Mouse (Mus musculus): Measurements from ENCODE around the gene Arhgef3. TPM values are rescaled to one million over a fixed set of nuclear protein-coding genes. Genes with fewer than 3 reads are reported as not detected.

Gene Arhgef3
- polyA plus RNA-seq, 1 experiment from 2014 or later: 13.6 TPM

DNA sequence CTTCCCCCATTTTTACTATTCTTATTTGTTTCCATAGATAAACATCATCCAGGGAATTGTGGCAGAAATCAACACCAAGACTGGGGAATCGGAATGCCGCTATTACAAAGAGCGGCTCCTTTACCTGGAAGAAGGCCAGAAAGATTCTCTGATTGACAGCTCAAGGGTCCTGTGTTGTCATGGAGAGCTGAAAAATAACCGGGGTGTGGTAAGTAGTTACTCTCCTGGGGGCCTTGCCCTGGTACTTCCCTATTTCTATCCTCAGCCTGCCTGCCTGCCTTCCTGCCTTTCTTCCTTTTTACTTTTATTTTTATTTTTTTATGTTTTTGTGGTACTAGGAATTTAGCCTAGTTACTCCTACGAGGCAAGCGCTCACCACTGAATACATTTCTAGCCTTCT is 282.8 kb downstream of the Arhgef3 start:
- H3K9ac ChIP-seq (replicated peaks): no peak overlapping the region
- H3K4me1 ChIP-seq: no peaks in the 10 kb centered on the region
- no peak overlapping the region for H3K4me3 ChIP-seq (replicated peaks)
- no peaks in the 10 kb centered on the region for H3K27me3 ChIP-seq (replicated peaks)
- no peaks in the 10 kb centered on the region for H3K36me3 ChIP-seq
- ATAC-seq (ENCODE audit: low FRiP score): no peak
- H3K9me3 ChIP-seq (replicated peaks): no peaks in the 10 kb centered on the region
- WGBS: 79% methylated on average over 6 of the region's 6 CpGs
- H3K27ac ChIP-seq (replicated peaks): no peak overlapping the region
- H3K4me2 ChIP-seq: no peak overlapping the region

DNA sequence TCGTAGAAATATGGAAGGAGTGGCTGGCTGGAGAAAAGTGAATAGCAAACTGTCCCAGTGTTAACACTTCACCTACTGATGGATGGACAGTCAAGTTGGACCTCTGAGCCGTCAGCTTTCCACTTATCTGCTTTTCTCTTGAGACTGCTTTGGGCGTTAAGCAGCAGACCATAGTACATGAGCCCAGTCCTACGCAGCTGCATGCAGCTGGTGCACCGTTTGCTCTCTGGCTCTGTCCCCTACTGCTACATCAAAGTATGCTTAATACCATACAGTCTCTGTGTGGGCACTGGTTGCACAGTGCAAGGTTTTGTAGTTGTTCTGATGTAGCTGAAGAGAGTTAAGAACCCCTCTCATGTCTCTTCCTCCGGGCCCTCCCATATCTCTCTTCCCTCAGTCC is 285.8 kb downstream of the Arhgef3 start:
- Histone ChIP-seq H3K4me2 (no peak overlapping the region), H3K9me3 (replicated peaks) (no peaks in the 10 kb centered on the region), H3K9ac (replicated peaks) (no peak overlapping the region), H3K27ac (replicated peaks) (no peak overlapping the region), H3K36me3 (peaks cover 8% of the 10 kb centered on the region), H3K27me3 (replicated peaks) (no peaks in the 10 kb centered on the region), H3K4me3 (replicated peaks) (no peak overlapping the region), H3K4me1 (no peaks in the 10 kb centered on the region)
- 94% methylated on average over 6 of the region's 6 CpGs for WGBS
- ATAC-seq (ENCODE audit: low FRiP score): no peak

- Histone ChIP-seq H3K4me2 (no peak overlapping the region), H3K36me3 (peaks cover 8% of the 10 kb centered on the region), H3K4me3 (replicated peaks) (no peak overlapping the region), H3K27ac (replicated peaks) (no peak overlapping the region), H3K9ac (replicated peaks) (no peak overlapping the region), H3K9me3 (replicated peaks) (no peaks in the 10 kb centered on the region), H3K4me1 (no peaks in the 10 kb centered on the region), H3K27me3 (replicated peaks) (no peaks in the 10 kb centered on the region)
- ATAC-seq (ENCODE audit: low FRiP score): no peak
- 87% methylated on average over 12 of the region's 12 CpGs for WGBS
These were observed 287.1 kb downstream of the Arhgef3 start for GRCm38 (mm10) chr14:27401717-27402278.

GRCm38 (mm10) chr14:27402332-27403250 is 287.9 kb downstream of the Arhgef3 start:
- Histone ChIP-seq H3K4me2 (no peak overlapping the region), H3K27ac (replicated peaks) (no peak overlapping the region), H3K9me3 (replicated peaks) (no peaks in the 10 kb centered on the region), H3K27me3 (replicated peaks) (no peaks in the 10 kb centered on the region), H3K4me1 (no peaks in the 10 kb centered on the region), H3K9ac (replicated peaks) (no peak overlapping the region), H3K36me3 (peaks cover 8% of the 10 kb centered on the region), H3K4me3 (replicated peaks) (no peak overlapping the region)
- WGBS: 81% methylated on average over 10 of the region's 10 CpGs
- ATAC-seq (ENCODE audit: low FRiP score): no peak

- Histone ChIP-seq H3K9me3 (replicated peaks) (no peaks in the 10 kb centered on the region), H3K9ac (replicated peaks) (no peak overlapping the region), H3K4me3 (replicated peaks) (no peak overlapping the region), H3K36me3 (peaks cover 8% of the 10 kb centered on the region), H3K4me2 (no peak overlapping the region), H3K27ac (replicated peaks) (no peak overlapping the region), H3K27me3 (replicated peaks) (no peaks in the 10 kb centered on the region), H3K4me1 (no peaks in the 10 kb centered on the region)
- ATAC-seq (ENCODE audit: low FRiP score): no peak
- WGBS: 92% methylated on average over 4 of the region's 4 CpGs
These were observed 290.8 kb downstream of the Arhgef3 start for GRCm38 (mm10) chr14:27405452-27405851.

DNA sequence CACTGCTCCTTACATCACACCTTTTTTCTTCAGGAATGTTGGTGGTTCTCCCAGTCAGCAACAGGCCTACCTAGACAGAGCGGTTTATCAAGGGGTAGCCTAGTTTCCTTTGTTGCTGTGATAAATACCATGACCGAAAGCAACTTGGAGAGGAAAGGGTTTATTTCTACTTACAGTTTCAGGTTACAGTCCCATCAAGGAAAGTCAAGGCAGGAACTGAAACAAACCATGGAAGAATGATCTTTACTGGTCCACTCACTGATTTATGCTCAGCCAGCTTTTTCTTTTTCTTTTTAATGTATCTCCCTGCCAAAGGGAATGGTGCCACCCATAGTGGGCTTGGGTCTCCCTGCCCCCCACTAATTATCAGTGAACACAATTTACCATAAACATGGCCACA is 291.2 kb downstream of the Arhgef3 start:
- Histone ChIP-seq H3K36me3 (peaks cover 8% of the 10 kb centered on the region), H3K4me1 (no peaks in the 10 kb centered on the region), H3K9ac (replicated peaks) (no peak overlapping the region), H3K27ac (replicated peaks) (no peak overlapping the region), H3K9me3 (replicated peaks) (no peaks in the 10 kb centered on the region), H3K4me3 (replicated peaks) (no peak overlapping the region), H3K4me2 (no peak overlapping the region), H3K27me3 (replicated peaks) (no peaks in the 10 kb centered on the region)
- 98% methylated on average over 2 of the region's 2 CpGs for WGBS
- no peak for ATAC-seq (ENCODE audit: low FRiP score)

GRCm38 (mm10) chr14:27408240-27408639 is 293.5 kb downstream of the Arhgef3 start:
- no peak for ATAC-seq (ENCODE audit: low FRiP score)
- Histone ChIP-seq H3K36me3 (peaks cover 8% of the 10 kb centered on the region), H3K4me3 (replicated peaks) (no peak overlapping the region), H3K27me3 (replicated peaks) (no peaks in the 10 kb centered on the region), H3K27ac (replicated peaks) (no peak overlapping the region), H3K4me2 (no peak overlapping the region), H3K4me1 (no peaks in the 10 kb centered on the region), H3K9ac (replicated peaks) (no peak overlapping the region), H3K9me3 (replicated peaks) (no peaks in the 10 kb centered on the region)
- WGBS: 90% methylated on average over 3 of the region's 3 CpGs

GRCm38 (mm10) chr14:27409662-27410061 is 295.0 kb downstream of the Arhgef3 start:
- no peak overlapping the region for H3K4me3 ChIP-seq (replicated peaks)
- no peak overlapping the region for H3K9ac ChIP-seq (replicated peaks)
- no peaks in the 10 kb centered on the region for H3K36me3 ChIP-seq
- no peaks in the 10 kb centered on the region for H3K4me1 ChIP-seq
- no peak overlapping the region for H3K4me2 ChIP-seq
- 94% methylated on average over 3 of the region's 3 CpGs for WGBS
- H3K27me3 ChIP-seq (replicated peaks): no peaks in the 10 kb centered on the region
- no peak overlapping the region for H3K27ac ChIP-seq (replicated peaks)
- ATAC-seq (ENCODE audit: low FRiP score): no peak
- H3K9me3 ChIP-seq (replicated peaks): no peaks in the 10 kb centered on the region

- H3K4me3 ChIP-seq (replicated peaks): no peak overlapping the region
- H3K9me3 ChIP-seq (replicated peaks): no peaks in the 10 kb centered on the region
- WGBS: 88% methylated on average over 7 of the region's 7 CpGs
- H3K27ac ChIP-seq (replicated peaks): no peak overlapping the region
- no peak overlapping the region for H3K4me2 ChIP-seq
- no peak overlapping the region for H3K9ac ChIP-seq (replicated peaks)
- H3K27me3 ChIP-seq (replicated peaks): no peaks in the 10 kb centered on the region
- no peaks in the 10 kb centered on the region for H3K4me1 ChIP-seq
- no peak for ATAC-seq (ENCODE audit: low FRiP score)
- H3K36me3 ChIP-seq: no peaks in the 10 kb centered on the region
These were observed 296.8 kb downstream of the Arhgef3 start for GRCm38 (mm10) chr14:27411492-27411891.

- H3K9ac ChIP-seq (replicated peaks): no peak overlapping the region
- H3K27ac ChIP-seq (replicated peaks): no peak overlapping the region
- H3K4me1 ChIP-seq: no peaks in the 10 kb centered on the region
- no peaks in the 10 kb centered on the region for H3K27me3 ChIP-seq (replicated peaks)
- ATAC-seq (ENCODE audit: low FRiP score): no peak
- 85% methylated on average over 8 of the region's 8 CpGs for WGBS
- H3K36me3 ChIP-seq: no peaks in the 10 kb centered on the region
- no peak overlapping the region for H3K4me3 ChIP-seq (replicated peaks)
- no peak overlapping the region for H3K4me2 ChIP-seq
- no peaks in the 10 kb centered on the region for H3K9me3 ChIP-seq (replicated peaks)
These were observed 298.0 kb downstream of the Arhgef3 start for GRCm38 (mm10) chr14:27412699-27413098.

DNA sequence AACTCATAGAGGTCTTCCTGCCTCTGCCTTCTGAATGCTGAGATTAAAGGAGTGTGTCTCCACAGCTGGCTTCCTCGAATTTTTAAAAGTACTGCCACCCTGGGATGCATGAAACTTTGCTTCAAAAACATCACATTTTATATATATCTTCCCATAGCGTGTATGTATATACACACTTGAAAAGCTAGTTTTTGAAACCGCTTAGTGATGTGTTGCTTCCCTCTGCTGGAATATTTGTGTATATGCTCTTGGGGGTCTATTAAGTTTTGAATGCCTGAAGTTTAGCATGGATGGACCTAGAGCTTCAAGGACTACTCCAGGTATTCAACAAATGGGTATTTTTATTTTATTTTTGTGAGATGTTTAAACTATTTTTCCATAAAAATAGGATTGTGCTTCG is 299.3 kb downstream of the Arhgef3 start:
- Histone ChIP-seq H3K36me3 (no peaks in the 10 kb centered on the region), H3K4me3 (replicated peaks) (no peak overlapping the region), H3K27me3 (replicated peaks) (no peaks in the 10 kb centered on the region), H3K9me3 (replicated peaks) (no peaks in the 10 kb centered on the region), H3K27ac (replicated peaks) (no peak overlapping the region), H3K9ac (replicated peaks) (no peak overlapping the region), H3K4me1 (no peaks in the 10 kb centered on the region), H3K4me2 (no peak overlapping the region)
- WGBS: 54% methylated on average over 4 of the region's 4 CpGs
- no peak for ATAC-seq (ENCODE audit: low FRiP score)

- Histone ChIP-seq H3K27ac (replicated peaks) (no peak overlapping the region), H3K9me3 (replicated peaks) (no peaks in the 10 kb centered on the region), H3K4me1 (no peaks in the 10 kb centered on the region), H3K4me2 (no peak overlapping the region), H3K36me3 (no peaks in the 10 kb centered on the region), H3K27me3 (replicated peaks) (no peaks in the 10 kb centered on the region), H3K9ac (replicated peaks) (no peak overlapping the region), H3K4me3 (replicated peaks) (no peak overlapping the region)
- WGBS: 74% methylated on average over 3 of the region's 3 CpGs
- no peak for ATAC-seq (ENCODE audit: low FRiP score)
These were observed 306.1 kb downstream of the Arhgef3 start for GRCm38 (mm10) chr14:27420816-27421215.
